Mouse (Mus musculus): Measurements from ENCODE around the gene Lrsam1. TPM values are rescaled to one million over a fixed set of nuclear protein-coding genes. Genes with fewer than 3 reads are reported as not detected.

The Lrsam1 gene
- polyA plus RNA-seq, 1 experiment = 32.8 TPM

- TF ChIP-seq POLR2A (IDR thresholded peaks at IDR 0.05; ENCODE audit: borderline replicate concordance, insufficient read depth, low read length) (no peak), CTCF (IDR thresholded peaks at IDR 0.05; ENCODE audit: borderline replicate concordance, insufficient read depth, low read depth, low read length) (no peak)
These were observed 84.1 kb downstream of the Lrsam1 start for GRCm38 (mm10) chr2:32877303-32877702.

GRCm38 (mm10) chr2:32876490-32877302, 84.7 kb downstream of the Lrsam1 start:
- TF ChIP-seq CTCF (IDR thresholded peaks at IDR 0.05; ENCODE audit: borderline replicate concordance, insufficient read depth, low read depth, low read length) (no peak), POLR2A (IDR thresholded peaks at IDR 0.05; ENCODE audit: borderline replicate concordance, insufficient read depth, low read length) (no peak)
- 7% methylated on average over 20 of the region's 20 CpGs for WGBS
- Histone ChIP-seq H3K4me3 (replicated peaks; ENCODE audit: insufficient read depth, low read depth, low read length) (peak overlapping the region; percentile 60), H3K4me1 (ENCODE audit: control insufficient read depth, insufficient read depth, low read length) (peaks cover 19% of the 10 kb centered on the region), H3K27me3 (ENCODE audit: control insufficient read depth, insufficient read depth, low read length) (no peaks in the 10 kb centered on the region), H3K27ac (ENCODE audit: insufficient read depth, low read length) (peak overlapping the region; percentile 36; the same call in 1 of the 2 replicates)
- DNase-seq = no peak

More at GRCm38 (mm10) chr2:32877303-32877702, 84.1 kb downstream of the Lrsam1 start:
- Histone ChIP-seq H3K4me1 (ENCODE audit: control insufficient read depth, insufficient read depth, low read length) (peaks cover 20% of the 10 kb centered on the region), H3K27ac (ENCODE audit: insufficient read depth, low read length) (no peak overlapping the region), H3K4me3 (replicated peaks; ENCODE audit: insufficient read depth, low read depth, low read length) (no peak overlapping the region), H3K27me3 (ENCODE audit: control insufficient read depth, insufficient read depth, low read length) (no peaks in the 10 kb centered on the region)
- no peak for DNase-seq
- WGBS = 54% methylated on average over 5 of the region's 5 CpGs

GRCm38 (mm10) chr2:32875675-32876489, 85.5 kb downstream of the Lrsam1 start, which contains the start of gene Fam129b:
Fam129b (plus strand) TSS chr2:32876114.
- Histone ChIP-seq H3K4me1 (ENCODE audit: control insufficient read depth, insufficient read depth, low read length) (peaks cover 12% of the 10 kb centered on the region), H3K27me3 (ENCODE audit: control insufficient read depth, insufficient read depth, low read length) (no peaks in the 10 kb centered on the region), H3K27ac (ENCODE audit: insufficient read depth, low read length) (peak within 1 kb of the TSS; percentile 36; the same call in 1 of the 2 replicates), H3K4me3 (replicated peaks; ENCODE audit: insufficient read depth, low read depth, low read length) (peak within 1 kb of the TSS; percentile 60)
- 1% methylated on average over 65 of the region's 68 CpGs for WGBS
- TF ChIP-seq POLR2A (IDR thresholded peaks at IDR 0.05; ENCODE audit: borderline replicate concordance, insufficient read depth, low read length) (peak; percentile 30; the same call in 1 of the 2 replicates), CTCF (IDR thresholded peaks at IDR 0.05; ENCODE audit: borderline replicate concordance, insufficient read depth, low read depth, low read length) (no peak)
- peak; percentile 79 to 83 for DNase-seq

Other genes starting within 250 kb of the Lrsam1 start
- 170 and 186 TPM in 2 replicates for gene Cdk9, start 248.5 kb downstream of the Lrsam1 start, polyA plus RNA-seq (2012; rRNA removed)
- gene Sh2d3c, start 240.6 kb downstream of the Lrsam1 start, polyA plus RNA-seq (2012; rRNA removed) = 47.0 and 53.2 TPM in 2 replicates
- 5.6 and 7.7 TPM in 2 replicates for gene 6330409D20Rik, start 220.6 kb downstream of the Lrsam1 start, polyA plus RNA-seq (2012; rRNA removed)
- gene Tor2a, start 204.4 kb downstream of the Lrsam1 start, polyA plus RNA-seq (2012; rRNA removed) = 41.6 and 43.8 TPM in 2 replicates
- gene Ttc16, start 186.0 kb downstream of the Lrsam1 start, polyA plus RNA-seq (2012; rRNA removed) = 2.0 and 2.6 TPM in 2 replicates
- 7.4 and 8.5 TPM in 2 replicates for gene Ptrh1, start 185.8 kb downstream of the Lrsam1 start, polyA plus RNA-seq (2012; rRNA removed)
- 0.70 and 1.7 TPM in 2 replicates for gene Cfap157, start 177.2 kb downstream of the Lrsam1 start, polyA plus RNA-seq (2012; rRNA removed)
- gene Stxbp1, start 114.4 kb downstream of the Lrsam1 start, polyA plus RNA-seq (2012; rRNA removed) = 889 and 932 TPM in 2 replicates
- 23.9 and 24.5 TPM in 2 replicates for gene Fam129b, start 85.5 kb downstream of the Lrsam1 start, polyA plus RNA-seq (2012; rRNA removed)
- gene Rpl12, start 55 bp downstream of the Lrsam1 start, polyA plus RNA-seq (2012; rRNA removed) = 257 and 289 TPM in 2 replicates
- 51.3 and 55.0 TPM in 2 replicates for gene Slc2a8, start 20.5 kb upstream of the Lrsam1 start, polyA plus RNA-seq (2012; rRNA removed)
- 120 and 133 TPM in 2 replicates for gene Garnl3, start 170.0 kb upstream of the Lrsam1 start, polyA plus RNA-seq (2012; rRNA removed)

Measured in cerebellum, adult 2 months (tissue).